In the genomic region with DNA sequence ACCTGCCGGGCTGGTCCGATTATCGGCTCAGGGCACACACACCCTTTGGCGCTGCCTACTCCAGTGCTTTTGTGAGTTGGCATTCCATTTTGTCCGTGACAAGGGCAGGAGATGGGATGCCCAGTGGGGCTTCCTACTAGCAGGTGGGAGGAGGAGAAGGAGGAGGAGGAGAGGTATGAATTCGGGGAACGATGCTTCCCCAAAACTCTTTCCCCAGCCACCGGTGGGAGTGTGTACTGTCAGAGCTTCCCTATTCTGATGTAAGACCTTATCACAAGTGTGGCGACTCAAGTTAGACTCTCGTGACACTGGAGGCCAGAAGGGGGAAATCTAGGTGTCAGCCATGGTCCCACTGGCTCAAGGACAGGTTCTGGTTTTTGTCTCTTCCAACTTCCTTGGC, we compare ENCODE assay signal across 21 mouse cellular contexts. TPM values are rescaled to one million over a fixed set of nuclear protein-coding genes. Genes with fewer than 3 reads are reported as not detected.
"Had no signal": no experiment of that assay in that cellular context is flagged by ENCODE, and none has a peak within 500 bp of the region (broad histone marks: within the 10 kb centered on the region; RNA-seq: fewer than 3 reads in every experiment).

No protein-coding gene starts in this region.

- H3K9me3 ChIP-seq: limb, embryonic 12.5 days; midbrain, embryonic 12.5 days; neural tube, embryonic 15.5 days; stomach, embryonic 15.5 days had no signal

- H3K27me3 ChIP-seq: limb, embryonic 12.5 days; midbrain, embryonic 12.5 days; neural tube, embryonic 15.5 days; stomach, embryonic 15.5 days had no signal

- H3K4me3 ChIP-seq: limb, embryonic 12.5 days; midbrain, embryonic 12.5 days; myocyte; neural tube, embryonic 15.5 days; stomach, embryonic 15.5 days had no signal

- H3K4me2 ChIP-seq: limb, embryonic 12.5 days; midbrain, embryonic 12.5 days; neural tube, embryonic 15.5 days; stomach, embryonic 15.5 days had no signal

- ATAC-seq: intestine, postnatal 0 days had no signal

- H3K4me1 ChIP-seq: midbrain, embryonic 12.5 days; neural tube, embryonic 15.5 days had no signal

- H3K9ac ChIP-seq: limb, embryonic 12.5 days; liver, embryonic 14.5 days; midbrain, embryonic 12.5 days; neural tube, embryonic 15.5 days; stomach, embryonic 15.5 days had no signal

- DNase-seq: kidney, adult 8-10 months; kidney, postnatal 36 days; layer of hippocampus, adult 9-11 months; layer of hippocampus, postnatal 36 days; lung, adult 18-20 months; lung, postnatal 4 days; right cerebral cortex, postnatal 14 days; thymus, postnatal 4 days had no signal

- H3K27ac ChIP-seq: kidney, postnatal 0 days; limb, embryonic 12.5 days; liver, embryonic 14.5 days; midbrain, embryonic 12.5 days; neural tube, embryonic 15.5 days; stomach, embryonic 15.5 days had no signal

- H3K36me3 ChIP-seq: limb, embryonic 12.5 days; midbrain, embryonic 12.5 days; neural tube, embryonic 15.5 days; stomach, embryonic 15.5 days had no signal

RNA-seq across cellular contexts. Expression of a gene that starts 4.5 kb away (rescaled TPM):
- total RNA-seq: megakaryocyte-erythroid progenitor cell, adult 5-6 weeks had no signal
- polyA plus RNA-seq: limb, embryonic 12.5 days; liver, adult 2 months; myocyte; neural tube, embryonic 11.5 days had no signal

RNA-seq across cellular contexts. Expression of a gene that starts 19.0 kb away (rescaled TPM):
- total RNA-seq: left cerebral cortex, postnatal 36 days; megakaryocyte-erythroid progenitor cell, adult 5-6 weeks; midbrain, postnatal 0 days had no signal
- polyA plus RNA-seq: kidney, postnatal 0 days; midbrain, embryonic 12.5 days; midbrain, postnatal 0 days; myocyte had no signal

RNA-seq across cellular contexts. Expression of a gene that starts 42.9 kb away (rescaled TPM):
- total RNA-seq: megakaryocyte-erythroid progenitor cell, adult 5-6 weeks; midbrain, postnatal 0 days had no signal
- polyA plus RNA-seq: myocyte; neural tube, embryonic 11.5 days had no signal
